Mouse (Mus musculus) forebrain, embryonic 10.5 days (tissue): ENCODE results near the gene Ctf1. TPM values are rescaled to one million over a fixed set of nuclear protein-coding genes. Genes with fewer than 3 reads are reported as not detected.

Experiments
- DNase-seq: peaks from one replicate; pipeline ENCODE4 v3.0.0-alpha.2; 2017; ENCODE audit warnings: low spot score; ENCODE audit errors: extremely low spot score
- H3K27ac ChIP-seq: fragments of 300-500 bp; sonication (generic); 2 replicates; pipeline ENCODE4 v1.5.1; 2016; ENCODE audit warnings: mild to moderate bottlenecking
- H3K27me3 ChIP-seq: fragments of 300-500 bp; sonication (generic); 2 replicates; pipeline ENCODE4 v1.6.1; 2016; ENCODE audit warnings: mild to moderate bottlenecking; ENCODE audit not compliant: poor library complexity, severe bottlenecking
- H3K36me3 ChIP-seq: fragments of 300-500 bp; sonication (generic); replicated peaks from 2 replicates; pipeline ENCODE4 v1.6.1; 2016; ENCODE audit warnings: mild to moderate bottlenecking, moderate library complexity
- H3K4me1 ChIP-seq: fragments of 300-500 bp; sonication (generic); 2 replicates; pipeline ENCODE4 v1.6.1; 2016
- H3K4me3 ChIP-seq: fragments of 300-500 bp; sonication (generic); 2 replicates; pipeline ENCODE4 v1.5.1; 2016; ENCODE audit warnings: mild to moderate bottlenecking, moderate library complexity
- H3K9me3 ChIP-seq: fragments of 300-500 bp; sonication (generic); 2 replicates; pipeline ENCODE4 v1.6.1; 2016; ENCODE audit warnings: mild to moderate bottlenecking, moderate library complexity
- WGBS: fragments of 180-500 bp; shearing (Covaris S2); methylation state at CpG from one replicate; pipeline ENCODE4 v1.1.7; 2016; 5-methylcytosine and 5-hydroxymethylcytosine counted together
- polyA plus RNA-seq: library from polyadenylated mRNA; unstranded; fragments of >200 nt; fragmentation: Nextera tagmentation; extraction: Ambion mirVana; gene quantifications from 2 replicates; pipeline ENCODE4 v1.2.1, GENCODE M21; 2016

Ctf1 gene
- polyA plus RNA-seq, 1 experiment from 2014 or later: 6.0 TPM

- WGBS: 93% methylated on average over 28 of the region's 28 CpGs
- Histone ChIP-seq H3K36me3 (peaks cover 56% of the 10 kb centered on the region), H3K4me1 (peaks cover 35% of the 10 kb centered on the region), H3K4me3 (peak overlapping the region; percentile 71), H3K27me3 (no peaks in the 10 kb centered on the region), H3K27ac (peak overlapping the region; percentile 97), H3K9me3 (no peaks in the 10 kb centered on the region)
- no peak for DNase-seq
Observed at GRCm38 (mm10) chr7:127748235-127748560, 35.7 kb downstream of the Ctf1 start.

GRCm38 (mm10) chr7:127750131-127751127, 37.9 kb downstream of the Ctf1 start:
- 88% methylated on average over 19 of the region's 19 CpGs for WGBS
- Histone ChIP-seq H3K9me3 (no peaks in the 10 kb centered on the region), H3K27ac (0 out of 2 replicates have a peak overlapping the region, but pooled peaks have one; percentile 26), H3K4me1 (peaks cover 23% of the 10 kb centered on the region), H3K36me3 (peaks cover 78% of the 10 kb centered on the region), H3K4me3 (no peak overlapping the region), H3K27me3 (no peaks in the 10 kb centered on the region)
- DNase-seq: no peak

GRCm38 (mm10) chr7:127751619-127752018, 39.1 kb downstream of the Ctf1 start:
- no peaks in the 10 kb centered on the region for H3K9me3 ChIP-seq
- H3K4me3 ChIP-seq: no peak overlapping the region
- H3K27me3 ChIP-seq: no peaks in the 10 kb centered on the region
- peaks cover 90% of the 10 kb centered on the region for H3K36me3 ChIP-seq
- whole genome bisulfite sequencing: 95% methylated on average over 5 of the region's 5 CpGs
- no peak for DNase-seq
- no peak overlapping the region for H3K27ac ChIP-seq
- peaks cover 23% of the 10 kb centered on the region for H3K4me1 ChIP-seq

- DNase-seq: no peak
- peaks cover 94% of the 10 kb centered on the region for H3K36me3 ChIP-seq
- WGBS: 96% methylated on average over 27 of the region's 27 CpGs
- H3K27ac ChIP-seq: no peak overlapping the region
- H3K4me1 ChIP-seq: peaks cover 18% of the 10 kb centered on the region
- no peaks in the 10 kb centered on the region for H3K9me3 ChIP-seq
- H3K27me3 ChIP-seq: no peaks in the 10 kb centered on the region
- H3K4me3 ChIP-seq: no peak overlapping the region; the same call in 1 of the 2 replicates
Observed at GRCm38 (mm10) chr7:127752069-127752468, 39.5 kb downstream of the Ctf1 start.

GRCm38 (mm10) chr7:127753158-127753557, 40.6 kb downstream of the Ctf1 start:
- peaks cover 100% of the 10 kb centered on the region for H3K36me3 ChIP-seq
- WGBS: 85% methylated on average over 5 of the region's 5 CpGs
- no peak overlapping the region for H3K4me3 ChIP-seq
- H3K4me1 ChIP-seq: peaks cover 7% of the 10 kb centered on the region
- DNase-seq: no peak
- no peaks in the 10 kb centered on the region for H3K9me3 ChIP-seq
- no peak overlapping the region for H3K27ac ChIP-seq
- no peaks in the 10 kb centered on the region for H3K27me3 ChIP-seq

- H3K4me3 ChIP-seq: no peak overlapping the region
- no peak overlapping the region for H3K27ac ChIP-seq
- H3K9me3 ChIP-seq: no peaks in the 10 kb centered on the region
- H3K27me3 ChIP-seq: no peaks in the 10 kb centered on the region
- peaks cover 100% of the 10 kb centered on the region for H3K36me3 ChIP-seq
- H3K4me1 ChIP-seq: 0 out of 2 replicates have a peak, but pooled peaks cover 3% of the 10 kb centered on the region
- no peak for DNase-seq
- 91% methylated on average over 7 of the region's 7 CpGs for WGBS
Observed at GRCm38 (mm10) chr7:127753741-127754140, 41.2 kb downstream of the Ctf1 start.

- WGBS: 64% methylated on average over 6 of the region's 6 CpGs
- H3K27ac ChIP-seq: no peak overlapping the region
- 0 out of 2 replicates have a peak, but pooled peaks cover 3% of the 10 kb centered on the region for H3K4me1 ChIP-seq
- H3K27me3 ChIP-seq: no peaks in the 10 kb centered on the region
- peaks cover 99% of the 10 kb centered on the region for H3K36me3 ChIP-seq
- no peak overlapping the region for H3K4me3 ChIP-seq
- no peak for DNase-seq
- no peaks in the 10 kb centered on the region for H3K9me3 ChIP-seq
Observed at GRCm38 (mm10) chr7:127759716-127760115, 47.2 kb downstream of the Ctf1 start.

- Histone ChIP-seq H3K9me3 (no peaks in the 10 kb centered on the region), H3K27ac (no peak overlapping the region), H3K4me3 (0 out of 2 replicates have a peak overlapping the region, but pooled peaks have one; percentile 5), H3K36me3 (peaks cover 99% of the 10 kb centered on the region), H3K27me3 (no peaks in the 10 kb centered on the region), H3K4me1 (0 out of 2 replicates have a peak, but pooled peaks cover 3% of the 10 kb centered on the region)
- DNase-seq: no peak
- 99% methylated on average over 3 of the region's 3 CpGs for WGBS
Observed at GRCm38 (mm10) chr7:127760478-127760877, 47.9 kb downstream of the Ctf1 start.

GRCm38 (mm10) chr7:127761026-127761425, 48.5 kb downstream of the Ctf1 start:
- Histone ChIP-seq H3K9me3 (no peaks in the 10 kb centered on the region), H3K36me3 (peaks cover 99% of the 10 kb centered on the region), H3K27me3 (no peaks in the 10 kb centered on the region), H3K4me3 (no peak overlapping the region), H3K4me1 (0 out of 2 replicates have a peak, but pooled peaks cover 3% of the 10 kb centered on the region), H3K27ac (no peak overlapping the region)
- peak; percentile 59 for DNase-seq
- 58% methylated on average over 7 of the region's 7 CpGs for WGBS

- Histone ChIP-seq H3K4me1 (peaks cover 16% of the 10 kb centered on the region), H3K4me3 (no peak overlapping the region), H3K27ac (no peak overlapping the region), H3K36me3 (peaks cover 99% of the 10 kb centered on the region), H3K9me3 (no peaks in the 10 kb centered on the region), H3K27me3 (no peaks in the 10 kb centered on the region)
- DNase-seq: no peak
- WGBS: 94% methylated on average over 4 of the region's 4 CpGs
Observed at GRCm38 (mm10) chr7:127763642-127764041, 51.1 kb downstream of the Ctf1 start.

- Histone ChIP-seq H3K27ac (no peak overlapping the region), H3K4me3 (no peak overlapping the region), H3K27me3 (no peaks in the 10 kb centered on the region), H3K9me3 (no peaks in the 10 kb centered on the region), H3K36me3 (peaks cover 79% of the 10 kb centered on the region), H3K4me1 (peaks cover 34% of the 10 kb centered on the region)
- no peak for DNase-seq
- 90% methylated on average over 2 of the region's 2 CpGs for WGBS
Observed at GRCm38 (mm10) chr7:127765756-127766155, 53.2 kb downstream of the Ctf1 start.

- Histone ChIP-seq H3K9me3 (no peaks in the 10 kb centered on the region), H3K4me3 (peak overlapping the region; percentile 65; the same call in 1 of the 2 replicates), H3K36me3 (peaks cover 66% of the 10 kb centered on the region), H3K27ac (0 out of 2 replicates have a peak overlapping the region, but pooled peaks have one; percentile 90), H3K4me1 (peaks cover 41% of the 10 kb centered on the region), H3K27me3 (no peaks in the 10 kb centered on the region)
- no peak for DNase-seq
- 82% methylated on average over 17 of the region's 17 CpGs for WGBS
Observed at GRCm38 (mm10) chr7:127766851-127767609, 54.5 kb downstream of the Ctf1 start.
